Mouse (Mus musculus) intestine, embryonic 15.5 days (tissue): ENCODE data around the gene Mzt1. TPM values are rescaled to one million over a fixed set of nuclear protein-coding genes. Genes with fewer than 3 reads are reported as not detected.
A peak's percentile ranks its signal among the peaks of the same experiment; 100 is the strongest.

Experiments used
- ATAC-seq: fragments of 200-750 bp; cut with Nextera tagmentation; 2 replicates; pipeline ENCODE4 v1.8.0; 2017; ENCODE audit warnings: moderate TSS enrichment, moderate library complexity
- H3K27ac ChIP-seq: fragments of 300-500 bp; sonication (generic); 2 replicates; pipeline ENCODE4 v1.5.1; 2015; ENCODE audit warnings: mild to moderate bottlenecking, inconsistent platforms
- H3K27me3 ChIP-seq: fragments of 300-500 bp; sonication (generic); replicated peaks from 2 replicates; pipeline ENCODE4 v1.6.1; 2015; ENCODE audit warnings: inconsistent platforms
- H3K36me3 ChIP-seq: fragments of 300-500 bp; sonication (generic); 2 replicates; pipeline ENCODE4 v1.6.1; 2015; ENCODE audit warnings: inconsistent platforms
- H3K4me1 ChIP-seq: fragments of 300-500 bp; sonication (generic); replicated peaks from 2 replicates; pipeline ENCODE4 v1.6.1; 2015; ENCODE audit warnings: inconsistent platforms
- H3K4me2 ChIP-seq: fragments of 300-500 bp; sonication (generic); replicated peaks from 2 replicates; pipeline ENCODE4 v1.6.1; 2015; ENCODE audit warnings: mild to moderate bottlenecking, inconsistent platforms
- H3K4me3 ChIP-seq: fragments of 300-500 bp; sonication (generic); replicated peaks from 2 replicates; pipeline ENCODE4 v1.5.1; 2015; ENCODE audit warnings: inconsistent platforms
- H3K9ac ChIP-seq: fragments of 300-500 bp; sonication (generic); 2 replicates; pipeline ENCODE4 v1.6.1; 2015; ENCODE audit warnings: inconsistent platforms
- H3K9me3 ChIP-seq: fragments of 300-500 bp; sonication (generic); 2 replicates; pipeline ENCODE4 v1.6.1; 2016; ENCODE audit warnings: inconsistent platforms
- WGBS: fragments of 180-500 bp; shearing (Covaris S2); methylation state at CpG from one replicate; pipeline ENCODE4 v1.1.7; 2015; 5-methylcytosine and 5-hydroxymethylcytosine counted together
- polyA plus RNA-seq: library from polyadenylated mRNA; unstranded; fragments of >200 nt; fragmentation: Nextera tagmentation; extraction: Ambion mirVana; gene quantifications from 2 replicates; pipeline ENCODE4 v1.2.1, GENCODE M21; 2015

Mzt1 gene
- 60.8 and 70.6 TPM in 2 replicates for polyA plus RNA-seq

DNA sequence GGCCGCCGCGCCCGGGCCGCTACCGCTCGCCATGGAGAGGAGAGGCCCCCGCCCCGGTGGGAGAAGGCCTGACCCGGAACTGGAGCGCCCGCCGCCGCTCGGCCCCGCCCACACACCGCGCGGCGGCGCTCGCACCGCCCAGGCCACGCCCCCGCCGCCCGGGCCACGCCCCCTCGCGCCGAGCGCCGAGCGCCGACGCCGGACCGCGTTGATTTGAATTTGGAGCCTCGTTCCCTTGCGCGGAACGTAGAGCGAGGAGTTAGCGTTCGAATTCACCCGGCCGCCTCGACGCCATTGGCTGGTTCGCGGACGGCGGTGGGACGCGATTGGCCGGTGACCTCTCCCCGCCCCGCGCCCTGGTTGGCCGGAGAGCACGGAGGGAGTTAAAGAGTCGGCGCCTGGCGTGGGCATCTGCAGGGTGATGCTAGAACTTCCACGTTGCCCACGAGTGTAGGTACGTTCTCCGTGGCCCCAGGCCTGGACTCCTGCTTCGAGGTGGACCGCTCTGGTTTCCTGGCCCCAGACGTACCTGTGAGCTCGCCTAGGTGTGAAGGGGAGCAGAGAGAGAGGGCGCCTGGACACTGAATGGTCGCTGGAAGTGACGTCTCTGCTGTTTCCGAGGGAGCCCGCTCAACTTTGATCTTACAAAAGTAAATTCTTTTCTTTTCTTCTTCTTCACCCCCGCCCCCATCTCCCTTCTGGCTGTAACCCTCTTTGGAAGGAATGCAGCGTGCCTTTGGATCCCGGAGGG lies at the start of gene Mzt1, which contains the start of gene Bora:
TSS of gene Mzt1 (minus strand) at position 104 of the 751 bp plus-strand sequence.
TSS of gene Bora (plus strand) at position 192 of the 751 bp plus-strand sequence.
- Histone ChIP-seq H3K4me2 (peak within 1 kb of the TSS; percentile 61), H3K36me3 (0 out of 2 replicates have a peak, but pooled peaks cover 5% of the 10 kb centered on the region), H3K9ac (peak within 1 kb of the TSS; percentile 92), H3K4me1 (peaks cover 14% of the 10 kb centered on the region), H3K27me3 (no peaks in the 10 kb centered on the region), H3K27ac (peak within 1 kb of the TSS; percentile 87), H3K9me3 (no peaks in the 10 kb centered on the region), H3K4me3 (peak within 1 kb of the TSS; percentile 93)
- peak; percentile 96 for ATAC-seq
- under 1% methylated on average over 78 of the region's 81 CpGs for WGBS

- Histone ChIP-seq H3K4me1 (no peaks in the 10 kb centered on the region), H3K27ac (no peak overlapping the region), H3K9me3 (no peaks in the 10 kb centered on the region), H3K9ac (no peak overlapping the region), H3K4me2 (no peak overlapping the region), H3K4me3 (no peak overlapping the region), H3K27me3 (no peaks in the 10 kb centered on the region), H3K36me3 (peaks cover 30% of the 10 kb centered on the region)
- 93% methylated on average over 7 of the region's 7 CpGs for WGBS
- ATAC-seq: no peak
Observed at GRCm38 (mm10) chr14:99088947-99089346, 43.0 kb upstream of the Mzt1 start.

GRCm38 (mm10) chr14:99071146-99071545 lies 25.2 kb upstream of the Mzt1 start:
- H3K9me3 ChIP-seq: no peaks in the 10 kb centered on the region
- no peak for ATAC-seq
- no peaks in the 10 kb centered on the region for H3K4me1 ChIP-seq
- no peak overlapping the region for H3K9ac ChIP-seq
- no peak overlapping the region for H3K4me2 ChIP-seq
- H3K27ac ChIP-seq: no peak overlapping the region
- H3K36me3 ChIP-seq: peaks cover 9% of the 10 kb centered on the region
- WGBS: 83% methylated on average over 4 of the region's 4 CpGs
- H3K4me3 ChIP-seq: no peak overlapping the region
- H3K27me3 ChIP-seq: no peaks in the 10 kb centered on the region

DNA sequence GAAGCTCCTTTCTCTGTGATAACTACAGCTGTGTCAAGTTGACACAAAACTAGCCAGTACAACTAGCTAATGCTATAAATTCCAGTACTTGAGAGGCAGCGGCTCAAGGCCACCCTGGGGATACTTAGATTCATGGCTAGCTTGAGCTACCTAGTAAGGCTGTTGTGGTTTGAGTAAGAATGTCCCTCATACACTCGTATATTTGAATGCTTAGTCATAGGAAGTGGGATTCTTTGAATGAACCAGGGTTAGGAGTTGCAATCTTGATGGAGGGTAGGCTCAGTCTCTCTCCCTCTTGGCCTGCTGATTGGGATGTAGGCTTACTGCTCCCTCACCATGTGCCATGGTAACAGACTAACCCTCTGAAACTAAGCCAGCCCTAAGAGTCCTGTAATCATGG lies 17.2 kb upstream of the Mzt1 start:
- peaks cover 21% of the 10 kb centered on the region for H3K36me3 ChIP-seq
- H3K4me2 ChIP-seq: no peak overlapping the region
- H3K9ac ChIP-seq: no peak overlapping the region
- 93% methylated on average over 2 of the region's 2 CpGs for WGBS
- ATAC-seq: no peak
- no peak overlapping the region for H3K4me3 ChIP-seq
- no peaks in the 10 kb centered on the region for H3K9me3 ChIP-seq
- no peak overlapping the region for H3K27ac ChIP-seq
- no peaks in the 10 kb centered on the region for H3K4me1 ChIP-seq
- no peaks in the 10 kb centered on the region for H3K27me3 ChIP-seq

DNA sequence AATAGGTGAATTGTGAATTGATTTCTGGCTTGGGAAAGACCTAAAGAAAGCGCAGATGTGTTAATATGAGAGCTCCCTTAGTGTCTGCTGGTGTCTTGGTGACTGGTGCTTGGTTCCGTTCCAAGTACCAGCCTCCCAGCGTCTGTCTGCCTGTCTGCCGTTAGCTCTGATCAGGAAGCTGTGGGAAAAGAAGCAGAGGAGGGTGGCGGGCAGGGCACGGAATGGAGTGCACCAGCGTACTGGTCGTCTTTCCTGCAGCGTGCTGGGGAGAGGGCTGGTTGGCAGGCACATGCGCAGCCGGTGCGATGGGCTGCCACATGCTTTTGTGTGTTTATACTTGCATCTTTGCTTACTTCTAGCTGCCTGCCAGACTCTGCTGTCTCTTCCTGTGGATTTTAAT lies 14.7 kb upstream of the Mzt1 start:
- Histone ChIP-seq H3K4me1 (no peaks in the 10 kb centered on the region), H3K9me3 (no peaks in the 10 kb centered on the region), H3K36me3 (peaks cover 19% of the 10 kb centered on the region), H3K27me3 (no peaks in the 10 kb centered on the region), H3K9ac (no peak overlapping the region), H3K27ac (no peak overlapping the region), H3K4me2 (no peak overlapping the region), H3K4me3 (no peak overlapping the region)
- 79% methylated on average over 12 of the region's 12 CpGs for WGBS
- no peak for ATAC-seq

GRCm38 (mm10) chr14:99058959-99059586 lies 13.1 kb upstream of the Mzt1 start:
- 86% methylated on average over 7 of the region's 7 CpGs for WGBS
- Histone ChIP-seq H3K27me3 (no peaks in the 10 kb centered on the region), H3K9ac (no peak overlapping the region), H3K36me3 (peaks cover 19% of the 10 kb centered on the region), H3K4me3 (no peak overlapping the region), H3K27ac (no peak overlapping the region), H3K4me1 (no peaks in the 10 kb centered on the region), H3K4me2 (no peak overlapping the region), H3K9me3 (no peaks in the 10 kb centered on the region)
- ATAC-seq: no peak

GRCm38 (mm10) chr14:99046782-99047181 lies 848 bp upstream of the Mzt1 start:
- peak overlapping the region; percentile 61 for H3K4me2 ChIP-seq
- H3K27me3 ChIP-seq: no peaks in the 10 kb centered on the region
- H3K36me3 ChIP-seq: 0 out of 2 replicates have a peak, but pooled peaks cover 5% of the 10 kb centered on the region
- peak; percentile 20 for ATAC-seq
- WGBS: under 1% methylated on average over 15 of the region's 15 CpGs
- peak overlapping the region; percentile 87 for H3K27ac ChIP-seq
- H3K4me3 ChIP-seq: peak overlapping the region; percentile 93
- peak overlapping the region; percentile 92 for H3K9ac ChIP-seq
- H3K9me3 ChIP-seq: no peaks in the 10 kb centered on the region
- peaks cover 11% of the 10 kb centered on the region for H3K4me1 ChIP-seq

DNA sequence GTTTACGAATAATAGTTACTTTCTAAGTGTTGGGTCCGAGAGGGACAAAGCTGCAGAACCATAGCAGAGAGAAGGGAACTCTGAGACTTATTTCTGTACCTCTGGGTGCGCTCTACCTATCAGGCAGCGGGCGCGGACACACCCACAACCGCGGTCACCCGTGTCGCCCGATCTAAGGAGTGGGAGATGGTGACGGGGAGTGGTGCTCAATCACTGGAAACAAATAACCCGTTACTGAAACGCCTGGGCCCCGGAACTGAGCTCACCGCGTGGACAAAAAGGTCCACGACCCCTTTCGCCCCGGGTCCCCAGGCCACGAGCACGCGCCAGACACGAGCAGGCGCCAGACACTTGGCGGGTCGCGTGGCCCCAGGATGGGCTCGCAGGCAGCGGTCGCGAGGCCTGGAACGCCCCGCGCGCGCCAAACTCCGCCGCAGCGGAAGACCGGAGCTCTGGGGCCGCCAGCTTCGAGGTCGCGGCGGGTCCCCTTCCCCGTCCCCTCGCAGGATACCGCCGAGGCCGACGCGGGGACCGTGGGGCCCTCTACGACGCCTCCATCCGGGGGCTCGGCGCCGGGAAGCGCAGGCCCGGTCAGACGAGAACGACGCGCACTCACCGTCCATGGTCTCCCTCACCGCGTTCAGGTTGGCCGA lies 430 bp downstream of the Mzt1 start:
- H3K27ac ChIP-seq: peak overlapping the region; percentile 87
- no peaks in the 10 kb centered on the region for H3K9me3 ChIP-seq
- H3K9ac ChIP-seq: peak overlapping the region; percentile 92
- H3K36me3 ChIP-seq: 0 out of 2 replicates have a peak, but pooled peaks cover 3% of the 10 kb centered on the region
- under 1% methylated on average over 67 of the region's 70 CpGs for WGBS
- H3K4me2 ChIP-seq: peak overlapping the region; percentile 61
- peak overlapping the region; percentile 93 for H3K4me3 ChIP-seq
- peak; percentile 23 for ATAC-seq
- H3K27me3 ChIP-seq: no peaks in the 10 kb centered on the region
- peaks cover 14% of the 10 kb centered on the region for H3K4me1 ChIP-seq

DNA sequence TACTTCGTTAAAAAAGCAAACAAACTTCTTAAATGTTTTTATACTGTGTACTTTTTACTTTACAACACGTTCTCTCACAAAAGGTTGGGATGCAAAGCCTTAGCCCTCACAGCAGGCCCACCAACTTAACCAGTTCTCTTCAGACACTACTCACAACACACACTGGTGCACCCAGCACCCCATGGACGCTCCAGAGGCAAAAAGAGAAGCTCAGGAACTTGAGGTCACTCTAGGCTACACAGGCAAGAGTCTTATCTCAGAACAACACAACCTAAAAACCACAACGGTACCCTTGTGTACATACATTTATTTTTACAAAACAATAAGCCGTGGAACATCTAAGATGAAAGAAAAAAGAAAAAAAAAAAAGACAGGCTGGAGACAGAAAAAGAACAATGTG lies 1.2 kb downstream of the Mzt1 start:
- peaks cover 14% of the 10 kb centered on the region for H3K4me1 ChIP-seq
- no peaks in the 10 kb centered on the region for H3K36me3 ChIP-seq
- H3K9ac ChIP-seq: peak overlapping the region; percentile 92
- H3K9me3 ChIP-seq: no peaks in the 10 kb centered on the region
- H3K4me2 ChIP-seq: peak overlapping the region; percentile 61
- H3K27me3 ChIP-seq: no peaks in the 10 kb centered on the region
- H3K27ac ChIP-seq: no peak overlapping the region
- peak overlapping the region; percentile 93 for H3K4me3 ChIP-seq
- ATAC-seq: no peak
- 4% methylated on average over 5 of the region's 5 CpGs for WGBS

GRCm38 (mm10) chr14:99044096-99044495 lies 1.8 kb downstream of the Mzt1 start:
- no peak overlapping the region for H3K27ac ChIP-seq
- no peaks in the 10 kb centered on the region for H3K27me3 ChIP-seq
- 39% methylated on average over 10 of the region's 10 CpGs for WGBS
- H3K4me2 ChIP-seq: peak overlapping the region; percentile 61
- peaks cover 14% of the 10 kb centered on the region for H3K4me1 ChIP-seq
- peak overlapping the region; percentile 93; the same call in 1 of the 2 replicates for H3K4me3 ChIP-seq
- H3K36me3 ChIP-seq: no peaks in the 10 kb centered on the region
- no peaks in the 10 kb centered on the region for H3K9me3 ChIP-seq
- ATAC-seq: no peak
- no peak overlapping the region for H3K9ac ChIP-seq

DNA sequence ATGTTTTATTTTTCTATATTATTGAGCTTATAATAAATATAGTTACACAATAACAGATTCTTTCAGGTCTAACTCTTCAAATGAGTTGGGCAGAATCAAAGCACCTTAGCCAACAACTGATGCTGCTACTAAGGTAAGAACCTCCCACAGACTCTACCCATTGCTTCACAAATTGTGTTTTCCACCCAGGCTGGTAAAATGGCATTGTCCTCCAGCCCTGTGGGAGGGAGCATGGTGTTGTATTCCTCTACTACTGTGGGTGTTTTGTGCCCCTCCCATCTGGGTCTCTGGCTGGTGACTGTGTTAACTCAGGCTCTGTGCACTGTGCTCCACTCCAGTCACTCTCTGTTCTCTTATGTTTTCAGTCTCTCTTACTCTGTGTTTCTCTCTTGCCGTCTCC lies 2.4 kb downstream of the Mzt1 start:
- H3K4me3 ChIP-seq: no peak overlapping the region
- no peaks in the 10 kb centered on the region for H3K9me3 ChIP-seq
- no peaks in the 10 kb centered on the region for H3K27me3 ChIP-seq
- no peaks in the 10 kb centered on the region for H3K36me3 ChIP-seq
- H3K27ac ChIP-seq: no peak overlapping the region
- H3K4me1 ChIP-seq: peaks cover 14% of the 10 kb centered on the region
- no peak overlapping the region for H3K9ac ChIP-seq
- 69% methylated on average over 1 of the region's 1 CpGs for WGBS
- no peak for ATAC-seq
- no peak overlapping the region for H3K4me2 ChIP-seq

GRCm38 (mm10) chr14:99041416-99041815 lies 4.5 kb downstream of the Mzt1 start:
- Histone ChIP-seq H3K4me2 (no peak overlapping the region), H3K4me3 (no peak overlapping the region), H3K4me1 (peaks cover 14% of the 10 kb centered on the region), H3K9me3 (no peaks in the 10 kb centered on the region), H3K9ac (no peak overlapping the region), H3K27me3 (no peaks in the 10 kb centered on the region), H3K36me3 (no peaks in the 10 kb centered on the region), H3K27ac (no peak overlapping the region)
- ATAC-seq: no peak
- 66% methylated on average over 4 of the region's 4 CpGs for WGBS
